Mouse (Mus musculus) intestine, embryonic 14.5 days (tissue): ENCODE data around the gene Fam169a. TPM values are rescaled to one million over a fixed set of nuclear protein-coding genes. Genes with fewer than 3 reads are reported as not detected.

Experiments used
- ATAC-seq: fragments of 200-750 bp; cut with Nextera tagmentation; replicated peaks from 2 replicates; pipeline ENCODE4 v1.8.0; 2017; ENCODE audit warnings: low read depth, moderate number of reproducible peaks, moderate TSS enrichment, moderate library complexity; ENCODE audit not compliant: low FRiP score, low TSS enrichment
- DNase-seq: peaks from one replicate; pipeline ENCODE4 v3.0.0-alpha.2; 2018; ENCODE audit warnings: low spot score
- H3K27ac ChIP-seq: fragments of 300-500 bp; sonication (generic); 2 replicates; pipeline ENCODE4 v1.5.1; 2014; ENCODE audit warnings: low read depth, mild to moderate bottlenecking, control low read depth
- H3K27me3 ChIP-seq: fragments of 300-500 bp; sonication (generic); replicated peaks from 2 replicates; pipeline ENCODE4 v1.6.1; 2014; ENCODE audit warnings: low read length, control low read depth; ENCODE audit not compliant: control insufficient read depth, insufficient read depth
- H3K36me3 ChIP-seq: fragments of 300-500 bp; sonication (generic); 2 replicates; pipeline ENCODE4 v1.6.1; 2014; ENCODE audit warnings: low read length, control low read depth; ENCODE audit not compliant: control insufficient read depth, insufficient read depth
- H3K4me1 ChIP-seq: fragments of 300-500 bp; sonication (generic); replicated peaks from 2 replicates; pipeline ENCODE4 v1.6.1; 2014; ENCODE audit warnings: low read length, control low read depth, mixed read lengths; ENCODE audit not compliant: control insufficient read depth, insufficient read depth
- H3K4me2 ChIP-seq: fragments of 300-500 bp; sonication (generic); 2 replicates; pipeline ENCODE4 v1.6.1; 2014; ENCODE audit warnings: low read length
- H3K4me3 ChIP-seq: fragments of 300-500 bp; sonication (generic); 2 replicates; pipeline ENCODE4 v1.5.1; 2014; ENCODE audit warnings: low read depth, low read length, control low read depth, mixed read lengths
- H3K9ac ChIP-seq: fragments of 300-500 bp; sonication (generic); 2 replicates; pipeline ENCODE4 v1.6.1; 2014; ENCODE audit warnings: mild to moderate bottlenecking, low read length
- H3K9me3 ChIP-seq: fragments of 300-500 bp; sonication (generic); 2 replicates; pipeline ENCODE4 v1.6.1; 2016; ENCODE audit warnings: low read length, control low read depth; ENCODE audit not compliant: control insufficient read depth
- WGBS: fragments of 180-500 bp; shearing (Covaris S2); extraction: QIAGEN DNeasy Blood & Tissue Kit; methylation state at CpG from one replicate; pipeline ENCODE4 v1.1.7; 2014; 5-methylcytosine and 5-hydroxymethylcytosine counted together
- polyA plus RNA-seq: library from polyadenylated mRNA; unstranded; fragments of >200 nt; fragmentation: Nextera tagmentation; extraction: Ambion mirVana; gene quantifications from 2 replicates; pipeline ENCODE4 v1.2.1, GENCODE M21; 2014

Fam169a gene
- polyA plus RNA-seq: 5.5 and 7.0 TPM in 2 replicates

DNA sequence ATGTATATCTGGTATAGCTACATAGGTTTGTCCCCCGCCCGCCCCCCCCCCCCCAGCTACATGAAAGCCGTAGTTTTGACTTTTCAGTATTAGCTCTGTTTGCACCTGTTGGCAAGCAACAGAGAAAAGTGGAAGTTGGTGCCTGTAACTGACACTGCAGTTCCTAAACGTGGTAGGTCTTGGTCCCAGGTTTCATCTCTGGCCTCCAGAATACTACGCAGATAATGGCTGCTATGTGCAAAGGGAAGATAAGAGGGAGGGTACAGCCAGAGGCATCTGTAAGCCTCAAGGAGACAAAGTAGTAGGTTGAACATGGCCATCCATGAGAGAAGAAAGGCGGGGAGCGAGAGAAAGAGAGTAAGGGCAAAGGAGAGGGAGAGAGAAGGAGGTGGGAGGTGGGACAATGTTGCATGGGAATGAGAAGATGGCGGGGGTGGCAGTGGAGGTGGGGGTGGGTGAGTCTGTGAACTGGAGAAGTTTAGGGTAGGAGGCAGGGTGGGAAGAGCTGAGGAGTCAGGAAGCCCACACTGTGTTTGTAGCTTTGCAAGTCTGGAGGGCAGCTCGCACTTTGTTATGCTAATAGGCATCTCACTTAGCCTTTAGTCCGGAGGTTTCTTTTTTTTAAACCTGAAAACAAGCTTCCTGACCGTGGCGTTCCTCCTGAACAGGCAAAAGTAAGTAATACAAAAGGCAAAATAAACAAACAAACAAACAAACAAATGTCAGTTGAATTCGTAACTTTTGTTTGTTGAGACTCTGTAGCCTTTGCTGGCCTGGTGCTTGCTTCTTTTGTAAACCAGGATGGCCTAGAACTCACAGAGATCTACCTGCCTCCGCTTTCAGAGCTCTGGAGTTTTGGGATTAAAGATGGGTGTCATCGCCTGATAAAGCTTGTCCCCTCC, at the start of gene Fam169a:
Gene Fam169a, plus strand, starts transcription at position 638 of the 902 bp plus-strand sequence.
- peaks cover 3% of the 10 kb centered on the region; the same call in 1 of the 2 replicates for H3K27me3 ChIP-seq
- no peak within 1 kb of the TSS for H3K27ac ChIP-seq
- H3K9ac ChIP-seq: no peak within 1 kb of the TSS
- 63% methylated on average over 15 of the region's 15 CpGs for WGBS
- no peak for DNase-seq
- ATAC-seq: no peak
- H3K4me1 ChIP-seq: no peaks in the 10 kb centered on the region
- H3K4me2 ChIP-seq: no peak within 1 kb of the TSS
- H3K4me3 ChIP-seq: no peak within 1 kb of the TSS
- H3K36me3 ChIP-seq: no peaks in the 10 kb centered on the region
- no peaks in the 10 kb centered on the region for H3K9me3 ChIP-seq

DNA sequence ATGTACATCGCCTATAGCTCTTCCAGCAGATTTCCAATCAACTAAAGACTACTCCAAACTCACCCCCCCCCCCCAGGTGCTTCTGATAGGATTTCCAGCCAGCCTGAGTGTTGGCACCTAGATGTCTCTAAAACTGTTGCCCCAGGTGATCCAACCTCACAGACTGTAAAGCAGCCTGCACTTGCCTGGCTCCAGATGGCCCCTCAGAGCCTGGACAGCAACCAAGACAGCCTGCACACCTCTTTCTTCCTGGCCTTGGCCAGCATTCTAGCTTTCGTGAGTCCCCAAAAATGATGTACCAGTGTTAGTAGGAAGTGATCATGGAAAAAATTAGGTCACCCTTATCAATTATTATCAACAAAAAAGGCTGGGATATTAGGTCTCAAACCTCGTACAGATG, 49.4 kb upstream of the Fam169a start:
- Histone ChIP-seq H3K27ac (no peak overlapping the region), H3K27me3 (no peaks in the 10 kb centered on the region), H3K36me3 (no peaks in the 10 kb centered on the region), H3K4me2 (no peak overlapping the region), H3K4me1 (no peaks in the 10 kb centered on the region), H3K9ac (no peak overlapping the region), H3K4me3 (no peak overlapping the region), H3K9me3 (no peaks in the 10 kb centered on the region)
- peak; percentile 13 for DNase-seq
- ATAC-seq: no peak
- 87% methylated on average over 3 of the region's 3 CpGs for WGBS

DNA sequence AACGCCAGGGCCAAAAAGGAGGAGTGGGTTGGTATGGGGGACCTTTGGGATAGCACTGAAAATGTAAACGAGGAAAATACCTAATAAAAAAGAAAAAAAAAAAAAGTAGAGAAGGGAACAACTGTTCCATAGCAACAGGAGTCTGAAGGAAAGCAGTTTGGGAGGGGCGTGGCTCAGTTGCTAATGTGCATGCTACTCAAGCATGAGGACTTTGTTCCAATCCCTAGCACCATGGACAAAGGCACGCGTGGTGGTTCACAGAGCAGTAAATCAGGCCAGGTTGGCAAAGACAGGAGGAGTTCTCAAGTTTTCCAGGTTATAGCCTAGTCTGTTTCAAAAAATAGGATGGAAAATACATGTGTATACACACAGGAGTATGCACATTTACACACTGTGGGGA, 47.0 kb upstream of the Fam169a start:
- no peaks in the 10 kb centered on the region for H3K27me3 ChIP-seq
- H3K9ac ChIP-seq: no peak overlapping the region
- H3K4me2 ChIP-seq: no peak overlapping the region
- peak; percentile 51 for DNase-seq
- no peak for ATAC-seq
- H3K9me3 ChIP-seq: no peaks in the 10 kb centered on the region
- no peak overlapping the region for H3K27ac ChIP-seq
- no peaks in the 10 kb centered on the region for H3K36me3 ChIP-seq
- WGBS: 71% methylated on average over 5 of the region's 5 CpGs
- no peaks in the 10 kb centered on the region for H3K4me1 ChIP-seq
- H3K4me3 ChIP-seq: no peak overlapping the region

DNA sequence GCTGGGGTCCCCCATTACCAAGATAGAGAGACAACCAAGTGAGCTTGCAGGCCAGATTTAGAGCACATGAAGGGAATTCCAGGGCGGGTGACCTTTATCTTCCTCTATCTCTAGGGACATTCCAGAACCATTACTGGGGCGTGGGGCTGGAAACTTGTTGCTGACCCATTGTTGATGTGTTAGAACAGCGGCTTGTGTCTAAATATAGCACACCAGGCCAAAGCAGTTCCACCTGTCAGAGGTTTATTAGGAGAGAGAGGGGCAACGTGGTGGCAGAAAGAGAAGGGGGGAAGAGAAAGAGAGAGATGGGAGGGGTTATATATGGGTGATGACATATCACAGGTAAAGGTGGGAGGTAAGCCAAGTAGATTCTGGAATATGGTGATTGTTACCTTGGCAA, 45.2 kb upstream of the Fam169a start:
- Histone ChIP-seq H3K27me3 (no peaks in the 10 kb centered on the region), H3K36me3 (no peaks in the 10 kb centered on the region), H3K27ac (no peak overlapping the region), H3K9ac (no peak overlapping the region), H3K9me3 (no peaks in the 10 kb centered on the region), H3K4me2 (no peak overlapping the region), H3K4me1 (no peaks in the 10 kb centered on the region), H3K4me3 (no peak overlapping the region)
- ATAC-seq: no peak
- WGBS: 43% methylated on average over 4 of the region's 4 CpGs
- peak; percentile 21 for DNase-seq

DNA sequence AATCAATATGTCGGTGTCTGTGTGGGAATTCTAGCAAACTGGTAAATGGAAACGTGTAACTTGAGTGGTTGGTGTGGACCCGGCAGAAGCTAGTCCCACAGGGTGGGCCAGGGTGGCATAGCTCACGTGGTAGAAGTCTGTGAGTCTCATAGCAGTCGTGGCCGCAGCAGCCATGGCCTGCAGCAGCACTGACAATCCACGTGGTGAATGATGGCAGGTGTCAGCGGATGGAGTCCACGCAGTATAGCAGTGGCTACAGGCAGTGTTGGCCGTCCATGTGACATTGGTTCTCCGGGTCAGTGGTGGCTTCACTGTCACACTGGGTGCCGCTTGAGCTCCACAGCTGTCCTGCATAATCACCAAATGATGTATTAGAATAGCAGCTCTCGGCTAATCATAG, 37.0 kb upstream of the Fam169a start:
- DNase-seq (no peak), ATAC-seq (no peak)
- no peaks in the 10 kb centered on the region for H3K4me1 ChIP-seq
- 90% methylated on average over 13 of the region's 13 CpGs for WGBS
- H3K27me3 ChIP-seq: no peaks in the 10 kb centered on the region
- H3K36me3 ChIP-seq: no peaks in the 10 kb centered on the region
- H3K9ac ChIP-seq: no peak overlapping the region
- no peaks in the 10 kb centered on the region for H3K9me3 ChIP-seq
- no peak overlapping the region for H3K27ac ChIP-seq
- H3K4me2 ChIP-seq: no peak overlapping the region
- no peak overlapping the region for H3K4me3 ChIP-seq

DNA sequence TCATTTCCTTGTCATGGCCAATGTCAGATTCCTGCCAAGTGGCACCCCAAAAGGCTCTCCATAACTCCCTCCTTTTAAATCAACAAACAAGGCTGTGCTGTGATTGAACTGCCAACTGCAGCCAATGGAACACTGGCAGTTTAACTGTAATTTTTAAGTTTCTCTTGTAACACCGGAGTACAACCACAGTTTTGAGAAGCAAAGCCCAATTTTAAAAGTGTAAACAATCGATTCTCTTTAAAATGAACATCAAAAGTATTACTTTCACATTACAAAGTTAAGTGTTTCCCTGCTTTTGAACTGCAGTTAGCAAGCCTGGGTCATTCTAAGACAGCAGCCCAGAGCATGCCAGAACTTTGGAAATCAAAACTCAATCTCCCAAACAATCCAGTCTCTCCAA, 32.8 kb upstream of the Fam169a start, which contains the start of gene 1700029F12Rik:
Gene 1700029F12Rik, minus strand, starts transcription at position 101 of the 400 bp plus-strand sequence.
- no peak for DNase-seq
- WGBS: 84% methylated on average over 2 of the region's 2 CpGs

DNA sequence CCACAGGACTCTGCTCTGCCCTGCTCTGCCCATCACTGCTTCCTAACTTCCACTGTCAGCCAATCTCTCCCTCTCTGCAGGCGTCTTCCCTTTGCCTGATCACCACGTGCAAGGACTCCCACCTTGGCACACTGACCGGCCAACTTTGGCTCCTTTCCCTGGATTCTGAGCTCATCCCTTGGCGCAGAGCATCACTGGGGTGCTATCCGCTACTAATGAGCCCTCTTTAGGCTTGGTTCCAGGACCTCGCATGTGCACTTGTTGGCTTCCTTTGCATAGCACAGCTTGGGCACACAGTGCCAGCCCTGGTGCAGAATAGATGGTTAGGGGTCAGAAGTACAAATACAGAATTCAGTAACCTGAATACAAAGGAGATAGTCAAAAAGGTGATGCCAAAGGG, 15.9 kb upstream of the Fam169a start:
- H3K9me3 ChIP-seq: no peaks in the 10 kb centered on the region
- no peak overlapping the region for H3K9ac ChIP-seq
- H3K27me3 ChIP-seq: no peaks in the 10 kb centered on the region
- no peak for ATAC-seq
- H3K27ac ChIP-seq: no peak overlapping the region
- H3K36me3 ChIP-seq: no peaks in the 10 kb centered on the region
- 83% methylated on average over 6 of the region's 6 CpGs for WGBS
- H3K4me1 ChIP-seq: no peaks in the 10 kb centered on the region
- no peak for DNase-seq
- H3K4me3 ChIP-seq: no peak overlapping the region
- H3K4me2 ChIP-seq: no peak overlapping the region

More for the DNA sequence above, 32.8 kb upstream of the Fam169a start, which contains the start of gene 1700029F12Rik:
- Histone ChIP-seq H3K4me1 (no peaks in the 10 kb centered on the region), H3K9ac (no peak within 1 kb of the TSS), H3K4me2 (no peak within 1 kb of the TSS), H3K9me3 (no peaks in the 10 kb centered on the region), H3K4me3 (no peak within 1 kb of the TSS), H3K27me3 (no peaks in the 10 kb centered on the region), H3K36me3 (no peaks in the 10 kb centered on the region), H3K27ac (no peak within 1 kb of the TSS)
- ATAC-seq: no peak

- H3K4me1 ChIP-seq: no peaks in the 10 kb centered on the region
- WGBS: 16% methylated on average over 11 of the region's 11 CpGs
These were observed 14.4 kb upstream of the Fam169a start for GRCm38 (mm10) chr13:97052667-97053066.

More at GRCm38 (mm10) chr13:97052667-97053066, 14.4 kb upstream of the Fam169a start:
- Histone ChIP-seq H3K9me3 (no peaks in the 10 kb centered on the region), H3K4me2 (no peak overlapping the region), H3K36me3 (no peaks in the 10 kb centered on the region), H3K9ac (no peak overlapping the region), H3K27me3 (no peaks in the 10 kb centered on the region), H3K4me3 (no peak overlapping the region), H3K27ac (no peak overlapping the region)
- ATAC-seq: 0 out of 2 replicates have a peak, but pooled peaks have one; percentile 43
- DNase-seq: peak; percentile 91
